Mouse (Mus musculus) heart, adult 8-10 months (tissue): ENCODE results near the gene Fignl2. TPM values are rescaled to one million over a fixed set of nuclear protein-coding genes. Genes with fewer than 3 reads are reported as not detected.

Experiments
- DNase-seq: peaks from one replicate; pipeline ENCODE4 v3.0.0; 2022; ENCODE audit warnings: low spot score
- total RNA-seq, 4 experiments: library from RNA; stranded (reverse); gene quantifications; 2 replicates each; pipeline ENCODE4 v1.2.4; 2022

Fignl2 gene
- total RNA-seq, 4 experiments from 2014 or later, result 0.84 to 1.5 (median 1.2) TPM

DNA sequence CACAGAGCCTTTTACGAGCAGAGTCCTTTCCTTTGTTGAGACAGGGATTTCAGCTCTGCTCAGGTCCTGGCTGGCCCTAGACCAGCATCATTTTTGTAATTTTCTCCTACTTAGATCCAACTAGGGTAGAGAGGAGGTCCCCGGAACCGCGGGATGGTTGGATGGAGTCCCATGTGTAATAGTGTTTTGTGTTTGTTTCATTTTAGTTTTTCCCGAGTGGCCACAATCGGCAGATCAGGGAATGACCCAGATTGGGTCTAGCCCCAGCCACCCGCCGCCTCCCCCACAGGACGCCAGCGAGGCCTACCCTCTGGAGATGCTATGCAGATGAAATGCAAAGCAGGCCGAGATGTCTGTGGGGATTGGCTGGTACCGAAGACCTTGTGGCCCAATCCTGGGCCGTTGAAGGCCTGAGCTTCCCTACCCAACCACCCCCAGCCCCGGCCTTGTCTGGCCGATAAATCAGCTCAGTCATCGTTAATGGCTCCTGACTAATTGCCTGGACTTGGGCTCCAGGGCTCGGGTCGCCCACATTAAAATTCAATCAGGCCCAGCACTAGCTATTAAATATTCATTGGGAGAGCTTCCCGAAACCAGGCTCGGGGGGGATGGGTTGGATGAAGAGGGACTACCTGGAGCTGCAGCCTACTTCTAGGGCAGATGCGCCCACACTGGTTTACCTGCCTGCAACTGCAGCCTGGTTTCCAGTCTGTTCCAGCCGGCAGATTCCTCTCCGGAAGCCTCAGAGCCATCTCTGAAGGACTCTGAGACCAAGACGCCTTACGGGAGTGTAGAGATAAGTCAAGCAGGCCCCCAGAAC lies 14.7 kb upstream of the Fignl2 start:
- no peak for DNase-seq

DNA sequence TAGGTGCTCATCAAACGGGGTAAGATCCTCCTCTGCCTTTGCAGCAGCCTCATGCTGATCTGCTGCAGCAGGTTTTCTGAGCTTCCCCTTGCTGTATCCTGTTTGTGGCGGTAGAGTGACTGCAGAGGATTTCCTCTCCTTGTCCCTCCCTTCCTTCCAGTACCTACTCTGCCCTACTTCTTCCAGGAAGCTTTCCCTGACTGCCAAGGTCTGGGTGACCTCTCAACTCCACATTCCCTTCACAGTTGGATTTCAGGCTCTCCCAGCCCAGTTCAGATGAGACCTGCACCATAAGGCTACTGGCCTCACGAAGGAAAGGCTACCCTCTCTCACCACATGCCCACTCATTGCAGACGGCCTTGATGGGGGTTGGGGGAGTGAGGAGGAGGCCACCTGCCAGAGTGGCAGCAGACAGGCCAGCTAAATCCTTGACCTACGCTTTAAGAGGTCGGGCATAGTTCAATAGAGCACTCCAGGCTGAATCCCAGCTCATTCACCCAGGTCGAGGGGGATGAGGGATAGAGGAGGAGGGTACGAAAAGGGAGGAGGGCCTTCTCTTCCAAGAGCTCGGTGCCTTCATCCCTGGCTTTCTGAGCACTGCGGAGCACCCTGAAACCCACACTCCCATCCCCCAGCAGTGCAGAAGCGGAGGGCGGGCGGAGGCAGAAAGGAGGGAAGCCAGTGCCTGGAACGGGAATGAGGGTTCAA lies 13.9 kb upstream of the Fignl2 start:
- DNase-seq, result no peak

DNA sequence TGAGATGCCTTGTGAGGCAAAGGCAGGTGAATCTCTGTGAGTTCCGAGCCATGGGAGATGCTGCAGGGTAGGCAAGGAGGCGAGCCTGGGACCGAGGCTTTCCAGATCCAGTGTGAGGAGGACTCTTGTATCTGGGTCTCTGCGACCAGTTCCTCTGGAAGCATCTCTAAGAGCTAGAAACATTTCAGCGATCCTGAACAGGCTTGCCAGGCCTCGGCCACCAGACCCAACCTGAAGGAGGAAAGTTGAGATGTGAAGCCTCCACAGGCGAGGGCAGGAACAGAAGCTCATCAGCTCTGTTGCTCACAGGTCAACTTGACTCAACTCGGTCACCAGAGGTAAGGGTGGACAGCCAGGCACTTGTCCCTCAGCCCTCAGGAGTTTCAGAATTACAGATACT lies 13.2 kb upstream of the Fignl2 start:
- DNase-seq, result no peak

DNA sequence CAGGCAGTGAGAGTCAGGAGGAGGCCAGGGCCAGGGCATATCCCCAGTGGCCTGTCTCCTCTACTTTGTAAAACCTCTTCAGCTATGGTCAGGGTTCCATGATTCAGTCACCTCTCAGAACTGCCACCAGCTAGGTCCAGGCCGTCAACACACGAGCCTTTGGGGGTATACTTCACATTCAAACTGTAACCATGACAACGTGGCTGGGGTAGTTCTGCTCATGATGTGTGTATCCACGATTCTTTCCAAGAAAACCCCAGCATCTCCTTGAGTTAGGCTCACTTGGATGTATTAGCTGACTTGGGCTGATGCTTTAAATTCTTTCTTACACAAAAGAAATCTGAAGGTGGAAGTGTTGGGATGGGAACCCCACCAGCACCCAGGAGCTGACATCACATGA lies 9.9 kb upstream of the Fignl2 start:
- DNase-seq, result no peak

DNA sequence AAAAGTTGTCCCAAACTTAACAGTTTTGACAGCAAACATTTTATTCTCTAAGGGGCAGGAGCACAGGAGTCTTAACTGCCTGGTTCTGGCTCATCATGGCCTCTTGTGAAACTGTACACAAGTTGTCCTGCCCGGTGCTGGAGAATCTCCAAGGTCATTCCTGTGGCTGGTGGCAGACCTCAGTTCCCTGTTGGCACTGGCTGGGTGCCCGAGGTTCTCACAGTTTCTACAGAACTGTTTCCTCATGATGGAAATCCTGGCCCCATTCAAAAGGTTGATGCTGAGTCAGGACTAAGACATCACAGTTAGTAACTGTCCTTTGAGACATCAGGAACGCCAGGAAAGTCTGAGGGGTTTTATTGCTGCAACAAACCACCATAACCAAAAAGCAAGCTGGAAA lies 8.6 kb upstream of the Fignl2 start:
- no peak for DNase-seq

DNA sequence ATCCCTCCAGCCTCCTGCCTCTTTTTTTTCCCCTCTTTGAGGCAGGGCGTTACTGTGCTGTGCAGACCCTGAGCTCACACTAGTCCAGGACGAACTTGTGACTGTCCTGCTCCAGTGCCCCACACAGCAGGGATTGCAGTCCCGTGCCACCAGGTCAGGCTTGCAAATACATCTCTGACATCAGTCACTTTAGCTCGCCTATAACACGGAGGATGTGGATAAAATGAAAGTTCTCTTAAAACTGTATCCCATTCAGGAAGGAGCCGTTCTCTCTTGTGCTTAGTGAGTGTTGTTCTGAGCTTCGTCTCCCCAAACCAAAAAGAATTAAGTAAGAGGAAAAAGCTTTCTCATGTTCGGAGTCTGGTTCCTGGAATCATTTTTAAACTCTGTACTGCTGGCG lies 8.1 kb upstream of the Fignl2 start:
- no peak for DNase-seq

DNA sequence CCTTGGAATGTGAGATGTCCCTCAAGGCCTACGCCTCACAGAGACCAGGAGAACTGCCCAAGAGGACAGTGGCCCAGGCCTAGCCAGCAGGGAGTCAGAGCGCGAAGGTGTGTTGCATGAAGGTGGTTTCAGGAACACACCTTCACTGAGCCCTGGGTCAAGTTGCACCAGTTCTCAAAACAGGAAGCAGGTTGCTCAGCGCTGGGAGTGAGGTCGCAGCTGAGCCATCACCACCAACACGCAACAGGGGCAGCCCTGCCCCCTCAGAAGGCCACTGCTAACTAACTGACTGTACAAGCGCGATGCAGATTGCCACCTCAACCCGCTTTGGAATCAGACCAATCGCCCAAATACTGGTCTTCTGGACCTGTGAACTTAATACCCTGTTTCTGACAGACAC lies 6.1 kb upstream of the Fignl2 start:
- DNase-seq, result no peak

DNA sequence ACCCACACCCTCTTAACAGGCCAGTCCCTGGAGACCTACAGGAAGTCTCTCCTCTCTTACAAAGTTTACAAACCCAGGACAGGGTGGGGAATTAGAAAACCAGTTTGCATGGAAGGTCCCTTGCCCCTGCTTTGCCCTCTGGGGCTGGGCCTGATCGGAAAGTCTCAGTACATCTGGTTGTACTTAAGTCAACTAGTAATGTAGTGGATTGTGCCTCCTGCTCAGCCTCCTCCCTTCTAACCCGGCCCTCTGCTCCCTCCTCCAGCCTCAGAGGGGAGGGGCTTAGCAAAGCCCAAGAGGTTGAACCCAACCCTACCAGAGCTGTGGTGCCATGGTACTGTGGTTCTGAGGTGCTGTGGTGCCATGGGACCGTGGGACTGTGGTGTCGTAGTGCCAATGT lies 3.9 kb upstream of the Fignl2 start:
- DNase-seq, result no peak

DNA sequence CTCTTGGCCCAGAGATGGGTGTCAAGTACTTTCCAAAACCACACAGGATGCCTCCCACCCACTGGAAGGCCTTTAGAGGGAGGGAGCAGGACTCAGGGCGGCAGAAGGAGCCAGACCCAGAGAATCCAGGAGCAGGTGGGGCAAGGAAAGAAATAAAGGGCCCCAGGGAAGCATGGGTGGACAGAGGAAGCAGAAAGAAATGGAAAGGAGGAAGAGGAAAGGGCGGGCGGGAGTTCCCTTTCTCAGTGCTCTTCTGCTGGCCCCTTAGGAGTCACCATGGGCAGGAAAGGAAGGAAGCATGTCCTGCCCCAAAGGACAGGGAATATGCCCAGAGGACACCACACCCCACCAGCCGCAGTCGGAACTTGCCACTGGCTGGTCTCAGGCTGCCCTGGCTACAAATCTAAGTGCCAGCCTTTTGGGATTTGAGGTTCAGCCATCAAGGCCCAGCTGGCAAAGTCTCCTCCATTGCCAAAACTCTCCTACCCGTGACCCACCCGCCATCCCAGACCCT lies 2.7 kb upstream of the Fignl2 start:
- no peak for DNase-seq

DNA sequence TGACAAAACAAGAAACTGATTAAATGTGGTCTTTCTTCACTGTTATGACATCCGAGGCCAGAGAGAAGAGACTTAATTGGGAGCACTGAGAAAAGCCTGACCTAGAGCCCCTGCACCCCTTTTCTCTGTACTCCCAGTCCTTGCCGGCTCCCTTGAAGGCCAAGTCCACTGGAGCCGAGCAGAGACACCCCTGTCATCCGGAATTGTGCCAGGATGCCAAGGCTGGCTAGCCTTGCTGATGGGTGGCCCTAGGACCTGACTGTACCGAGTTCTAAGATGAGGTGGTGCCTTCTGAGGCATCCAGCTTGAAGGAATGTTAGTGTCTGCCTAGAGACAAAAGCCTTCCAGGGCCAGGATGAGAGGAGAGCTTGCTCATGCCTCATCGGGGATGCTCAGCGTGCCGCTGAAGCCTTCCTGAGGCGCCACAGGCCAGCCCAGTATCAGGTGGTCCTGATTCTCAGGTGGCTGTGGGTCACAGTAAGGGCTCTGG lies 1.7 kb upstream of the Fignl2 start:
- DNase-seq, result no peak

DNA sequence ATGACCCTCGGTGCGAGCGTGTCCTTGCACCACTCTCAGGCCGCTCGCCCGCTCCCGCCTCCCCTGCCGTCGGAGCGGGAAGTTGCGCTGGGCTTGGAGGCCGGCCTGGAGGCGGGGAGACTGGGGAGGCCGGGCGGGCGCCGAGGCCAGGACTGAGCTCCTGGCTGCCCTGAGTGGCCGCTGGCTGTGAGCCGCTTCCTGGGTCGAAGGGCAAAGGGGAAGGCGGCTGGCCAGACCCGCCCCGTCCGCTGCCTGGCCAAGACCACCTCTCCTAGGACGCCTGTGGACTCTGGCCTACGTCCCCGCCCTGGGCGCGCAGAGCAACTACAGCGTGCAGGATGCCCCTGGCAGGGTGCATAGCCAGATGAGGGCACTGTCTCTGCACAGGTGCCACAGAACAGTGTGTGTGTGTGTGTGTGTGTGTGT lies 377 bp upstream of the Fignl2 start:
- DNase-seq, result peak; percentile 87

DNA sequence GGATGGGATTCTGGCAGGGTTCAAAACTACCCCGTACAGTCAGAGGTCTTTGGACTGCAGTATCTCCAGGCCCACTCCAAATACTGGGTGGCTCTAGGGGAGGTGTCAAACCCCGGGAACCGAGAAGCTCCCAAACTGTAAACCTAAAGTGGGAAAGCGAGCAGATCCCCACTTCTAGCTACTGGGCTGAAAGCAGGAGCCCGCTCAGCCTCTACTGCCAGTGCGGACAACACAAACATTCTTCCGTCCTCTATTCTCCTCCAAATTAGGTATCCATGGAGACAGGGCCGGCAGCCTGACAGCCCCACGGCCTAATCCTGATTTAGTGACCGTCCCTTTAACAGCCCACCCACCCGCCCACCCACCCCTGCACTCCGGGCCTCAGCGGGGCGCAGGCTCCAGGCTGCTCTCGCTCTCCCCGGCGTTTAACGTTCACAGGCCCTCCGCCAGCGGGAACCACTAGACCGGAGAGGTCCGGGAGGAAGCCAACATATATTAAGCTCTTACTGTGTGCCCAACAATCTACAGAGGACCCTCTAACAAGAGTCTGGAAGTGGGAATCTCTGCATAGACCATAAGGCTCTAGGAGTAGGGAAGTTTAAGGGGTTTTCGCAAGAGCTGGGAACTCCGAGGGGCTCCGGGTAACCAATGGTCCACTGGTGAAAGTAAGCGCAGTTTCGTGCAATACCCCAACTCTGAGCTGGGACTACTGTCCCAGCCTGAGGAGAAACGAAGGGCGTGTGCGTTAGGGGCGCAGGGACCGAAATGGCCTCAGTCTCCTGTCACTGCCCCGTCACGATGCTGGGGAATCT lies 1.2 kb downstream of the Fignl2 start:
- no peak for DNase-seq

DNA sequence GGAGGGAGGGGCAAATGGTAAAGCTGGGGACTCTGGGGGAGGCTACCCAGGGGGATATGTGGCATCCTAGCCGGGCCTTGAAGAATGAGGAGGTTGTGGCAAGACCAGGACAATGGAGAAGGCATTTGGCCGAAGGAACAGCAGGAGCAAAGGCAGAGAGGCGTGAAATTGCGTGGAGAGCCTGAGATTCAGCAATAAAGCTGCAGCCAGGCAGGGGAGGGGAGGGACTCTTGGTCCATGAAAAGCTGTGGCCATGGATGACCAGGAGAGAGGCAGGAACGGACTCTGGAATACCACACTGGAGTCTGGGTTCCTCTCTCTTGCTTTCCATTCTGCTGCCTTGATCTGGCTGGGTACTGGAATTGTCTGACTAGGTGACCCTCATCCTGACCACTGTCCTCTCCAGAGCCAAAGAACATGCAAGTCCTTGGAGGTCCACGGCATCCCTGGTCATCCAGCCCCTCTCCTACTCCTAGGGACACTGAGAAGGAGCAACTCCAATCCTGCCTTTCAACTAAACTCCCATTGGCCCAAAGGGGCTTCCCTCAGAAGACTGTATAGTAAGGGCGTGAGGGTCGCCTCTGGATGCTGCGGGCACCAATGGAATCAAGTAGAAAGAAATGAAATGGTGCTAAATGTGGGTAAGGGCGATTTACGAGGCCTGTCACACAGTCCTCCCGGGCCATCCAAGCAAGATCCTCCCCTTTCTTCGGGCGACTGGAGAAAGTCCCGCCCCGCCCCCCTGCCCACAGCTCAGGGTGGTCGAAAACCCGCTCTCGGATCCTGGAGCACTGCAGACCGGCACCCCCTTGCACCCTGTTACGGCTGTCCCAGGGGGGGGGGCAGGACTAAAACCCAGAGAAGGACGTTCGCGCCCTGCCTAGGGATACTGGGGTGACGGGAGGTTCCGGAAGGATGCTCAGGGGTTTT lies 2.0 kb downstream of the Fignl2 start:
- no peak for DNase-seq

DNA sequence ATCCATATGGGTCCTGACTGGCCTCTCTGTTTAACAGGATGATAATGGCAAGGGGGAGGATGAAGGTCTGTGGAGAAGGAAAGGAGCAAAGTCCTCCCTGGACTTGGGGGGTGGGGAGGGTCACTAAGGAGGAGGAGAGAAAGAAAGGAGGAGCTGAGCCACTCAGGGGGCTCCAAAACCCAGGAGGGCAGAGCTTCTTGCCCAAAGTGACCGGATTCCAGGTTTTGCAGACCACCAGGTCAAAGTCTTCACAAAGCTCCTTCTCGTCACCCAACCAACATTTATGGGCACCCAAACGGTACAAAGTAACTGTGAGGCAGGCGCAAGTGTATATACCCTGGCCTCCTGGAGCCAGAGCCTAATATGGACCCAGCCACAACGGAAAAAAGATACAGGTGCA lies 2.7 kb downstream of the Fignl2 start:
- no peak for DNase-seq

DNA sequence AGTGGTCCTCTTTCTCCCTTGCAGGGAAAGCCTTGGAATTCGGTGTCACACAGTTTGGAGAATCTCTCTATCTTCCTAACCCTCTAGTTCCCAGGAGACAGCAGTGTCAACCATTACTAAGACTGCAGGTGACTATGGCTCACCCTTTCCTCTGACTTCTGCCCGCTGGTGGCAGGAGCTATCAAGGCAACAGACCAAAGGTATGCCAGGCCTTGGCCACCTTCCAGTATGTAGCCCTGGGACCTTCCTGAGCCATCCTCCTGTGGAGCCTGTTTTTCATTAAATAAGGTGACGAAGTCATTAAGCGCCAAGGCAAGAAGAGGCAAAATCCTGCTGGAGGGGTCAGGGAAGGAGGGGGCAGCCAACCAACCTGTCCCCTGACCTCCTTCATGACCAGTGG lies 3.2 kb downstream of the Fignl2 start:
- no peak for DNase-seq

DNA sequence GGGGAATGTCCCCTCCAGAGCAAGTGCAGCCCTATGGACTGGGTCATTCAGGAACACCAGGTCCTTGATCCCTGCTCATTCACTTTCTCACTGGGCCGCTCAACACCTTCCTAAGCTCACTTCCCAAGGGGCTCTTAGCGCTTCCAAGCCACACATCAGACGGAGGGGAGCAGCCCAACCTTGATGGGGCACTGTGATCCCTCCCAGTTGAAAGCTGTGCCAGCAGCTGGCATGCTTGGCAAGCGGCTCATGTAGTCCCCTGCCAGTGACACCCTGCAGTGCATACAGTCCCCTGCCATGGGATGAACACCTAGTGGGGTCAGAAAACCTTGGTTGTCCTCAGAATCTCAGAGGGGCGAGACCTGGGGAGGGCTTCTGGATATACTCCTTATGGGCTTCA lies 4.3 kb downstream of the Fignl2 start:
- DNase-seq, result no peak

DNA sequence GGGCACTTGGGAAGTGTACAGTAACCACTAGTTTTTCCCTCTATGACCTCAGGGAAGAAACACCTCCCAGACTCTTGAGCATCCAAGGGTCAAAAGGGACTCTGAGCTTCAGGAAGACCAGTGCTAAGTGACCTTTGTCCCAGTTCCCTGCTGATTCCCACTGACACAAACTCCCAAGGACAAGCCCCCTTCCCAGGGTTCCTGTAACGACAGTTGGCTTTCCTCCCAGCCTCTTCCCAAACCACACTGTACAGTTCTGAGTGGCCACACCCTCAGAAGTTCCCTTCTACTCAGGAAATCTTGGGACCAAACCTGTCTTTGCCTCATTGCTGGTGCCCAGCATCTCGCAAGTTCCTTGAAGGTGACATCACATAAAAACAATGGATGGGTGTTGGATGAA lies 5.6 kb downstream of the Fignl2 start:
- no peak for DNase-seq

DNA sequence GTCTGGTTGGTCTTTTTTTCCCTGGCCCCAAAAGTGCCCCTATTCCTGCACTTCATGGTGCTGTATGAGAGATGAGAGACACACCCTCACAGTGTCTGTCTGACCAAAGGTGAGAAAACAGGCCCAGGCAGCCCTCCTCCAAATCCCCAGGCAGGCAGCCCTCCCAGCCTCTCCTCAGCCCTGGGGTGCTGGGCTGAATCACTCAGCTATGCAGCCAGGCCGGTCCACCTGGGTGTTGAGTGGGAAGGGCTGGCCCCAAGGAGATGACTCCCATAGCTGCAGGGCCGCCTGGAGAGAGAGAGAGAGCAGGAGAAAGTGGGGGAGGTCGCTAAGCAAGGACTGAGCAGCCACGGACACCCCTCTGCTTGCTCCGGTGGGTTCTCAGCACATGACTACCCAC lies 7.6 kb downstream of the Fignl2 start:
- DNase-seq, result no peak

DNA sequence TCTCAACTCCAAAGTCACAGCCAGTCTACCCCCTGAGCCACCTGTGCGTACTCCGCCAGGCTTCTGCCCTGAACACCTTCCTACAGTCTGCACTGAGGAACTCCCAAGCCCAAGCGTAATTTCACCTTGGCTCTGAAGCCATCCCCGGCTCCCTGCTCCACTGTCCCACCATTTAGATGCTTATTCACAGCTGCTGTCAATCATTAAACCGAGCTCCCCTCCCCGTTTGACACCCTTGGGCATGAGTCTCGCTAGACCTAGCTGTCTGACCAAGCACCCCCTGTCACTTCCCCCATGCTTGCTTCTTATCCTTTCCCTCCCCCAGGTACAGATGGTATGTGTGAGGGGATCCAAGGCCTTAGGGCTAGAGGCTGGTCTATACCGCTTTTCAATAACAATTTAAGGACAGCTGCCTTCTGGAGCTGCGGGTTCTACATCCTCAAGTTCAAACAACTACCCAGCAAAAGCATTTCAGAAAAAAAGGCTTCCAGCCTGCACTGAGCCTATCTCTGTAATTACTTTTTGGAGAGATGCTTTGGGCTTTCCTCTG lies 8.7 kb downstream of the Fignl2 start:
- no peak for DNase-seq

DNA sequence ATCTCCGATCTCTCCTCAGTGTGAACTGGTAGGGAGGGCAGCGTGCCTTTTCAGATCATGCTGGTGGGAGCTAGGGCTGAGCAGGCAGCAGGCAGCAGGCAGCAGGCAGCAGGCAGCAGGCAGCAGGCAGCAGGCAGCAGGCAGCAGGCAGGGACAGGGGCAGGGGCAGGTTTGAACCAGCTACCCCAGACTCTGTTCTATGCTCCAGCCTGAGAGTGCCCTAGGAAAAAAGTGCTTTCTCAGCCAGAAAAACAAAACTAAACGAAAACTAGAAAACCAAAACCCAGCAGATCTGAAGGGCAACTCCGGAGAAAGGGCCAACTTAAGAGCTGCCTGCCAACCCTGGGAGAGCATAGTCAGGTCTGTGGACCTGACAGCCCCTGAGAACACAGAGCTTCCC lies 9.7 kb downstream of the Fignl2 start:
- DNase-seq, result no peak

DNA sequence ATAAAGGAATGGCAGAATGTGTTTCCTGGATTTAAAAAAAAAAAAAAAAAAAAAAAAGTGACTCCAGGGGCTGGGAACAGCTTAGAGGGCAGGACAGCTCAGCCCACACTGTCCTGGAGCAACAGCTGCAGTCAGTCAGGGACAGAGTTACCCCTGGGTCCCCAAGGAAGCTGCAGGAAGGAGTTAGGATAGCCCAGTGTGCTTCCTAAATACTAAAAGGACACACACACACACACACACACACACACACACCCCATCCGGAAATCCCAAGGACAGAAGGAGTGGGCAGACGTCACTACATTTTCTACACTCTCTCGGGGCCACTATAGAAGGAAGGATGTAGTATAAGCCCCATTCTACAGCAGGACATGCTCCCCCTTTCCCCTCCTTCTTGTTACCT lies 10.3 kb downstream of the Fignl2 start:
- peak; percentile 61 for DNase-seq
